Mouse (Mus musculus) heart, embryonic 12.5 days (tissue): ENCODE results near the gene Elk4. TPM values are rescaled to one million over a fixed set of nuclear protein-coding genes. Genes with fewer than 3 reads are reported as not detected.

Experiments used
- ATAC-seq: fragments of 200-750 bp; cut with Nextera tagmentation; 2 replicates; pipeline ENCODE4 v1.8.0; 2017; ENCODE audit warnings: moderate TSS enrichment, moderate library complexity; ENCODE audit not compliant: insufficient number of reproducible peaks, low FRiP score
- H3K27ac ChIP-seq: fragments of 300-500 bp; sonication (generic); 2 replicates; pipeline ENCODE4 v1.5.1; 2016; ENCODE audit warnings: mild to moderate bottlenecking, moderate library complexity; ENCODE audit not compliant: poor library complexity, severe bottlenecking
- H3K27me3 ChIP-seq: fragments of 300-500 bp; sonication (generic); replicated peaks from 2 replicates; pipeline ENCODE4 v1.6.1; 2016; ENCODE audit warnings: mild to moderate bottlenecking, moderate library complexity
- H3K36me3 ChIP-seq: fragments of 300-500 bp; sonication (generic); 2 replicates; pipeline ENCODE4 v1.6.1; 2016; ENCODE audit warnings: mild to moderate bottlenecking, moderate library complexity
- H3K4me1 ChIP-seq: fragments of 300-500 bp; sonication (generic); replicated peaks from 2 replicates; pipeline ENCODE4 v1.6.1; 2016; ENCODE audit warnings: mild to moderate bottlenecking
- H3K4me2 ChIP-seq: fragments of 300-500 bp; sonication (generic); 2 replicates; pipeline ENCODE4 v1.6.1; 2016; ENCODE audit warnings: mild to moderate bottlenecking, moderate library complexity
- H3K4me3 ChIP-seq: fragments of 300-500 bp; sonication (generic); 2 replicates; pipeline ENCODE4 v1.5.1; 2016; ENCODE audit warnings: mild to moderate bottlenecking
- H3K9ac ChIP-seq: fragments of 300-500 bp; sonication (generic); 2 replicates; pipeline ENCODE4 v1.6.1; 2016; ENCODE audit warnings: mild to moderate bottlenecking, moderate library complexity
- H3K9me3 ChIP-seq: fragments of 300-500 bp; sonication (generic); replicated peaks from 2 replicates; pipeline ENCODE4 v1.6.1; 2016; ENCODE audit warnings: mild to moderate bottlenecking, moderate library complexity
- WGBS: fragments of 180-500 bp; shearing (Covaris S2); methylation state at CpG from one replicate; pipeline ENCODE4 v1.1.7; 2016; 5-methylcytosine and 5-hydroxymethylcytosine counted together
- polyA plus RNA-seq: library from polyadenylated mRNA; unstranded; fragments of >200 nt; fragmentation: Nextera tagmentation; extraction: Ambion mirVana; gene quantifications from 2 replicates; pipeline ENCODE4 v1.2.1, GENCODE M21; 2016

The Elk4 gene
- polyA plus RNA-seq, 1 experiment from 2014 or later: 19.9 TPM

- Histone ChIP-seq H3K4me2 (no peak overlapping the region), H3K9me3 (no peaks in the 10 kb centered on the region), H3K36me3 (no peaks in the 10 kb centered on the region), H3K27ac (no peak overlapping the region), H3K9ac (no peak overlapping the region), H3K4me3 (no peak overlapping the region), H3K27me3 (no peaks in the 10 kb centered on the region), H3K4me1 (no peaks in the 10 kb centered on the region)
- WGBS: 20% methylated on average over 15 of the region's 15 CpGs
- peak; percentile 47; the same call in 1 of the 2 replicates for ATAC-seq
Measured at GRCm38 (mm10) chr1:132046143-132046735, 38.8 kb downstream of the Elk4 start.

- no peak for ATAC-seq
- H3K9me3 ChIP-seq: no peaks in the 10 kb centered on the region
Measured at GRCm38 (mm10) chr1:132051746-132052145, 44.3 kb downstream of the Elk4 start.

GRCm38 (mm10) chr1:132054387-132054786 is 47.0 kb downstream of the Elk4 start:
- WGBS: 78% methylated on average over 3 of the region's 3 CpGs
- Histone ChIP-seq H3K27me3 (0 out of 2 replicates have a peak, but pooled peaks cover 7% of the 10 kb centered on the region), H3K4me3 (no peak overlapping the region), H3K4me2 (no peak overlapping the region), H3K36me3 (no peaks in the 10 kb centered on the region), H3K9ac (no peak overlapping the region), H3K4me1 (no peaks in the 10 kb centered on the region), H3K27ac (no peak overlapping the region), H3K9me3 (no peaks in the 10 kb centered on the region)
- no peak for ATAC-seq

More at GRCm38 (mm10) chr1:132051746-132052145, 44.3 kb downstream of the Elk4 start:
- Histone ChIP-seq H3K4me2 (no peak overlapping the region), H3K36me3 (no peaks in the 10 kb centered on the region), H3K27ac (no peak overlapping the region), H3K4me3 (no peak overlapping the region), H3K4me1 (no peaks in the 10 kb centered on the region), H3K27me3 (0 out of 2 replicates have a peak, but pooled peaks cover 4% of the 10 kb centered on the region), H3K9ac (no peak overlapping the region)
- WGBS: 70% methylated on average over 3 of the region's 3 CpGs

GRCm38 (mm10) chr1:132055054-132055664 is 47.8 kb downstream of the Elk4 start:
- Histone ChIP-seq H3K9me3 (no peaks in the 10 kb centered on the region), H3K27ac (no peak overlapping the region), H3K4me3 (no peak overlapping the region), H3K4me1 (no peaks in the 10 kb centered on the region; the same call in none of the 2 replicates), H3K36me3 (no peaks in the 10 kb centered on the region), H3K27me3 (0 out of 2 replicates have a peak, but pooled peaks cover 9% of the 10 kb centered on the region), H3K9ac (no peak overlapping the region), H3K4me2 (no peak overlapping the region)
- 71% methylated on average over 7 of the region's 7 CpGs for WGBS
- ATAC-seq: no peak

- H3K36me3 ChIP-seq: no peaks in the 10 kb centered on the region
- no peak overlapping the region for H3K4me3 ChIP-seq
- 87% methylated on average over 5 of the region's 5 CpGs for WGBS
- no peak overlapping the region for H3K4me2 ChIP-seq
- ATAC-seq: no peak
- H3K9me3 ChIP-seq: no peaks in the 10 kb centered on the region
- no peak overlapping the region for H3K9ac ChIP-seq
- peaks cover 22% of the 10 kb centered on the region; the same call in 1 of the 2 replicates for H3K27me3 ChIP-seq
- H3K4me1 ChIP-seq: peaks cover 3% of the 10 kb centered on the region
- H3K27ac ChIP-seq: no peak overlapping the region
Measured at GRCm38 (mm10) chr1:132058558-132058957, 51.2 kb downstream of the Elk4 start.

GRCm38 (mm10) chr1:132060036-132060769 is 52.8 kb downstream of the Elk4 start:
- Histone ChIP-seq H3K9ac (no peak overlapping the region), H3K4me1 (peaks cover 3% of the 10 kb centered on the region), H3K36me3 (no peaks in the 10 kb centered on the region), H3K4me2 (no peak overlapping the region), H3K4me3 (no peak overlapping the region), H3K27ac (no peak overlapping the region), H3K27me3 (peaks cover 31% of the 10 kb centered on the region), H3K9me3 (no peaks in the 10 kb centered on the region)
- no peak for ATAC-seq
- WGBS: 22% methylated on average over 7 of the region's 7 CpGs

GRCm38 (mm10) chr1:132061750-132062541 is 54.5 kb downstream of the Elk4 start:
- peaks cover 3% of the 10 kb centered on the region for H3K4me1 ChIP-seq
- H3K9me3 ChIP-seq: no peaks in the 10 kb centered on the region
- H3K27me3 ChIP-seq: peaks cover 43% of the 10 kb centered on the region
- no peak overlapping the region for H3K9ac ChIP-seq
- H3K4me2 ChIP-seq: no peak overlapping the region
- H3K36me3 ChIP-seq: no peaks in the 10 kb centered on the region
- 68% methylated on average over 6 of the region's 6 CpGs for WGBS
- no peak overlapping the region for H3K27ac ChIP-seq
- H3K4me3 ChIP-seq: no peak overlapping the region
- no peak for ATAC-seq

- peaks cover 54% of the 10 kb centered on the region for H3K27me3 ChIP-seq
- no peak for ATAC-seq
- H3K36me3 ChIP-seq: no peaks in the 10 kb centered on the region
- WGBS: 74% methylated on average over 4 of the region's 4 CpGs
- H3K4me1 ChIP-seq: peaks cover 11% of the 10 kb centered on the region
- H3K9me3 ChIP-seq: no peaks in the 10 kb centered on the region
- no peak overlapping the region for H3K4me3 ChIP-seq
- no peak overlapping the region for H3K27ac ChIP-seq
- no peak overlapping the region for H3K4me2 ChIP-seq
- H3K9ac ChIP-seq: no peak overlapping the region
Measured at GRCm38 (mm10) chr1:132063096-132063495, 55.7 kb downstream of the Elk4 start.

- no peak overlapping the region for H3K9ac ChIP-seq
Measured at GRCm38 (mm10) chr1:132065001-132065400, 57.6 kb downstream of the Elk4 start.

GRCm38 (mm10) chr1:132065475-132066172 is 58.2 kb downstream of the Elk4 start:
- Histone ChIP-seq H3K36me3 (no peaks in the 10 kb centered on the region), H3K27me3 (peaks cover 73% of the 10 kb centered on the region), H3K27ac (no peak overlapping the region), H3K9ac (no peak overlapping the region), H3K4me1 (peaks cover 11% of the 10 kb centered on the region), H3K4me3 (no peak overlapping the region), H3K4me2 (no peak overlapping the region), H3K9me3 (no peaks in the 10 kb centered on the region)
- ATAC-seq: no peak
- 59% methylated on average over 8 of the region's 8 CpGs for WGBS

More at GRCm38 (mm10) chr1:132065001-132065400, 57.6 kb downstream of the Elk4 start:
- Histone ChIP-seq H3K4me3 (no peak overlapping the region), H3K4me2 (no peak overlapping the region), H3K27me3 (peaks cover 67% of the 10 kb centered on the region), H3K36me3 (no peaks in the 10 kb centered on the region), H3K4me1 (peaks cover 11% of the 10 kb centered on the region), H3K9me3 (no peaks in the 10 kb centered on the region), H3K27ac (no peak overlapping the region)
- 55% methylated on average over 1 of the region's 1 CpGs for WGBS
- no peak for ATAC-seq
